Mouse (Mus musculus): ENCODE data around the gene Flna.
"Not testable (repeated sequence)": the region's sequence is repeated elsewhere in the genome, so short reads cannot be mapped to it uniquely, and the experiment has no call there.

Gene Flna

DNA sequence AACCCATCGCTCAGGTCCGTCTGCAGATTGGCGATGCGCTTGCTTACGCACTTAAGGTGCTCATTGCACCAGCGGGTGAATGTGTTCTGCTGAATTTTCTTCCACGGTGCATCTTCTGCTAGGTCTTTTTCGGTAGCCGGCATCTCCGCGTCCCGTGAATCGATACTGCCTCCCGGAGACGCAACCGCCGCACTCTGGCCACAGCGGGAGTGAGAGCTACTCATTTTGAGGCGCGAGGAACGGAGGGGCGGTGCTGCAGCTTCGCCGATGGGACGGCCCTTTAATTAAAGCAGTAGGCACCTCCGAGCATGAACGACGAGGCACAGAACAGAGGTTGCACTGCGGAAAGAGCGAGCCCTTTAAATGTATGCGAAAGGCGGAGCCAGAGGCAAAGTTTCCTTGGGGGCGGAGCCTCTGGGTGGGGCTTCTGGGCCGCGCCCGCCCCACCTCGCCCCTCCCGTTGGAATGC is 3.4 kb downstream of the Flna start:
- DNase-seq (ENCODE audit: low read depth), result peak; percentile 75

DNA sequence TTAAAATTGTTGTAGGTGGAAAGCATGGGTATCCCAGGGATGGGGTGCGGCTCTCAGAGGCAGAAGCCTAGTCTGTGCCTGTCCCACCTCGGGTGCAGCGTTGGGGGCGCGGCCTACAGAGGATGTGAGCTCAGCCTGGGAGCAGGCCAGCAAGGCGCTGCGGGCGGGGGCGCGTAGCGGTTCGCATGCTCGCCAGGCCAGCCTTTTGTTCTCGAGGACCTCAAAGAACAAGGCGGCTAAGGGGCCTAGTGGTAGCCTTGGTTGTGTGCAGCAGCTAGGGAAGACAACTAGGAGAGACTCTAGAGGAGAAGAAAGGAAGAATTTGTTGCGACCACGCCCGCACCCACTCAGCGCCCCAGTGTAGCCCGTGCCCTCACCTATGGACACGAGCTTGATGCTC is 3.9 kb downstream of the Flna start:
- DNase-seq (ENCODE audit: low read depth), result no peak

DNA sequence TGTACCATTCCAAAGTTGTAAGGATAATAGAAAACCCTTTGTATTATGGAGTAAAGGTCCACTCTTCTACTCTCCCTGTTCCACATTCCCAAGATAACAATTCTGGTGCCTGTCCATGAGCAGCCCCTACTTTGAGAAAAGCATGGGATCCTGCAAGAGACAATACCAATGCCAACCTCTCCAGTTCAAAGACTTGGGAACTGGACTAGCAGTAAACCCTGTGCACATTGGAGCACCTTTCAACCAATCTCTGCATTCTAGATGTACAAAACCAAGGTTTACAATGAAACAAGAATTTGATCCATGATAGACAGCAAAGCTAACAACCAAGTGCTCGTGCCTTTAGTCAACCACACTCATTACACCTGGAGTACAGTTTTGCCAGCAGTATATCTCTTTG is 4.5 kb downstream of the Flna start:
- no peak for DNase-seq (ENCODE audit: low read depth)

DNA sequence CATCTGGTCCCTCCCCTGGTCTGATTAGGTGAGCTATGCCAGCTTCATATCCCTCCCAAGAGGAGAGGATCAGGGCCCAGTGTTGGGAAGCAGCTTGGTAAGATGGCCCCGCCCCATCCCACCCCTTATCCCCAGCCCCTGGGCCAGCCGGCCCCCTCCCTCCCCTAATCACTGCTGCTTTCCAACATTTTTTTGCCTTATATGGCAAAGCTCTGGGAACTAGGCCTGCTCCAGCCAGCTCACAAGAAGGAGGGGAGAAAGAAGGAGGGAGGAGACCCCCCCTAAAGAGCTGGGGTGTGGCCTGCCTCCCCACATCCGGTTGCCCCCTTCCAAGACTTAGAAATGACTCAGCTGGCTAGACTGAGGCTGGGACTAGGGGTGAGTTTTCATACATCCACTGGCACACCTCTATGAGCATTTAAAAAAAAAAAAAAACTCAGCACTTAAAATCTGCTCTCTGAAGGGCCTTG is 5.0 kb downstream of the Flna start:
- no peak for DNase-seq (ENCODE audit: low read depth)

DNA sequence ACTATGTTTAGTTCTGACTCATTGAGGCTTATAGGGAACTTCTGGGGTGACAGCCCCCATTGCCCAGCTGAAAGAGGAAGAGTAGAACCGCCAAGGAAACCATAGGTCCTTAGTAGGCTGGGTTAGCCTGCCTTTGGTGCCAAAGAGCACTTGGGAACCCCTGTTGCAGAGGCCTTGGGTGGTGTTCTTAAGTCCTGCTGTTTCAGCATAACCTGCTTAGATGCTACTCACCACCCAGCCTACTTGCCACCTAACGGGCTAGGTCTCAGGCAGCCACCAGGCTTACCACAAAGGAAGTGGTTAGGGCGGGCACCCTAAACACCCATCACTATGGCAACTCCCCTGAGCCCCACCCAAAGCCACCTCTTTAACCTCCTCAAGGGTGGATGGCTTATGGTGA is 5.8 kb downstream of the Flna start:
- peak; percentile 47 for DNase-seq (ENCODE audit: low read depth)

- no peak for DNase-seq (ENCODE audit: low read depth)
These were observed 6.2 kb downstream of the Flna start for GRCm38 (mm10) chrX:74243396-74243795.

- DNase-seq (ENCODE audit: low read depth), result no peak
These were observed 9.3 kb downstream of the Flna start for GRCm38 (mm10) chrX:74240332-74240731.

DNA sequence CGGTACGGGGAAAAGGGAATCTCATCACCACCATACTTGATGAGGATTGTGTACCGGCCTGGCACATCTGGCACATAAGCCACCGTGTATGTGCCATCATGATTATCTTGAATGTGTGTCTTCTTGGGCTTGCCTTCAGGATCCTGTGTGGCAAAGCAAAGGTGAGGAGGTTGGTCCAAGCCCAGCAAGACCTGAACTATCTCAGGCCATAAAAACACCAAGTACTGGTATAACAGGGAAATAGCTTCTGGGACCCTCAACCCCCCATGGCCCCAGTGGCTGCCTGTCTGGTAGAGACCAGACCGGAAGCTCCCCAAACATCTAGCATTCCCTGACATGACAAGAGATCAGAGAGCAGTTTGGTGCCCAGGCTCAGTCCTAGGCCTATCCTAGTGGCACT is 16.4 kb downstream of the Flna start:
- no peak for DNase-seq (ENCODE audit: low read depth)

GRCm38 (mm10) chrX:74230038-74230437 is 19.6 kb downstream of the Flna start:
- no peak for DNase-seq (ENCODE audit: low read depth)

DNA sequence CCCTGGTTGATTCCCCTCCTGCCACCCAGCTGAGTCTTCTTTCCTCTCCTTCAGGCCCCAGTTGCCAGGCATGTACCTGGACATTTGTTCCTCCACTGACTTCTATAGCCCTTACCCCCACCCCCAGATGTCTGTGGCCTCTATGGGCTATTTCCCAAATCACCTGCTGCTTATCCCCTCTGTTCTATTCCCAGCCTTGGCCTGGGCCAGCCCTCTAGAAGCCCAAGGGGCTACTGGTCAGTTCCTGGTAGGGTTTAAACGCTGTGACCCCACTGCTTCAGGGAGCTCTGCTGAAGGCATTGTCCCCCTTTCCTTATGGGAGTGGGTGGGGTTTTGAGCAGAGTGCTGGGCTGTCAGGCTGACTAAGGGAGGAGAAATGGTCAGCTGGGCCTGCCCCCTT is 29.5 kb downstream of the Flna start:
- DNase-seq (ENCODE audit: low read depth), result not testable (repeated sequence)

DNA sequence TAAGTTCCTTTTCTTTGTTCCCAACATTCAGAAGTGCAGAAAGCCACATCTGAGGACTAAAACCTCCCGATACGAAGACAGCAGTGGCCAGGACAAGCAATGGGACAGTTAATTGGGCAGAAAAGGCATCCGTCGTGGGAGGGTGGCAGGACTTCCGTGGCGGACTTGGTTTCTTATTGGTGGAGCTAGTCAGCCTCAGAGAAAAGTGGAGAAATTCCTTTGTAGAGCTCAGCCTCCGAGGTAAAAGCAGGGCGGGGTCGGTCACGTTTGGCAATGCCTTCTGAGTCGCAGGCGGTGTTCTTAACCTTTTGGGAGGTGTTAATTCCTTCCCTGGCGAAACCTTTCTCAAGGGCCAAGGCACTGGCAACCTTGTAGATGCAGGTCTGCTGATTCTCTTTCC is 30.2 kb downstream of the Flna start:
- DNase-seq (ENCODE audit: low read depth), result no peak

DNA sequence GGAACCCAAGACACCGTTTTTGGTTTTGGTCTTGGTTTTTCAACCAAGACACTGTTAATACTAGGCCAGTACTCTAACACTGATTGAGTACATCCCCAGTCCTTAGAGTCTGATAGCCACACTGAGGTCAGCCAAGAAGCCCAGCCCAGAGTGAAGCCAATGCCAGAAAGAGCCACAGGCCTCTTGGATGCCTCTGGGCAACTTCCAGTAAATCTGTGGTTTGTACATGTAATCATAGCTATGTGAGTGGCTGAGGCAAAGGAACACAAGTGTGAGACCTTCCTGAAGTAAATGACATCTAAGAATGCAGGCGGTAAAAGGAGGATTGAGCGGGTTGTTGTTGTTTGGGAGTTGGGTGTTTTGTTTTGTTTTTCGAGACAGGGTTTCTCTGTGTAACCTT is 31.1 kb downstream of the Flna start:
- DNase-seq (ENCODE audit: low read depth), result no peak

DNA sequence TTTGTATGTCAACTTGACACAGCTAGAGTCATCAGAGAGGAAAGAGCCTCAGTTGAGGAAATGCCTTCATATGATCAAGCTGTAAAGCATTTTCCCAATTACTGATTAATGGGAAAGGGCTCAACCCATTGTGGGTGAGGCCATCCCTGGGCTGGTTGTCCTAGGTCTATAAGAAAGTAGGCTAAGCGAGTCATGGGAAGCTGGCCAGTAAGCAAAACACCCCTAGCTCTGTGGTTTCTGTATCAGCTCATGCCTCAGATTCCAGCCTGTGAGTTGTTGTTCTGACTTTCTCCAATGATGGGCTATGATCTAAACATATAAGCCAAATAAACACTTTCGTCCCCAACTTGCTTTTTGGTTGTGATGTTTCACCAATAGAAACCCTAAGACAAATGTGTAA is 46.1 kb downstream of the Flna start:
- no peak for DNase-seq (ENCODE audit: low read depth)

- no peak for DNase-seq (ENCODE audit: low read depth)
These were observed 72.7 kb downstream of the Flna start, which contains the start of gene Tktl1 for GRCm38 (mm10) chrX:74176959-74177358. Gene Tktl1, plus strand, starts transcription at chrX:74177259.

Measured in c-Kit-positive CD71-positive TER-119-negative erythroid progenitor cells, embryonic 14.5 days (primary cell).